Mouse (Mus musculus) lung, embryonic 15.5 days (tissue): ENCODE measurements around the gene Robo3. TPM values are rescaled to one million over a fixed set of nuclear protein-coding genes. Genes with fewer than 3 reads are reported as not detected.

Source experiments
- ATAC-seq: fragments of 200-750 bp; cut with Nextera tagmentation; 2 replicates; pipeline ENCODE4 v1.8.0; 2017; ENCODE audit warnings: moderate number of reproducible peaks, borderline replicate concordance; ENCODE audit not compliant: low FRiP score, low TSS enrichment; ENCODE audit errors: extremely low read depth
- H3K27ac ChIP-seq: fragments of 300-500 bp; sonication (generic); 2 replicates; pipeline ENCODE4 v1.5.1; 2015; ENCODE audit warnings: moderate library complexity, mild to moderate bottlenecking, inconsistent platforms
- H3K27me3 ChIP-seq: fragments of 300-500 bp; sonication (generic); 2 replicates; pipeline ENCODE4 v1.6.1; 2015; ENCODE audit warnings: inconsistent platforms
- H3K36me3 ChIP-seq: fragments of 300-500 bp; sonication (generic); 2 replicates; pipeline ENCODE4 v1.6.1; 2015; ENCODE audit warnings: inconsistent platforms
- H3K4me1 ChIP-seq: fragments of 300-500 bp; sonication (generic); 2 replicates; pipeline ENCODE4 v1.6.1; 2015; ENCODE audit warnings: inconsistent platforms
- H3K4me2 ChIP-seq: fragments of 300-500 bp; sonication (generic); 2 replicates; pipeline ENCODE4 v1.6.1; 2015; ENCODE audit warnings: inconsistent platforms, mild to moderate bottlenecking, moderate library complexity
- H3K4me3 ChIP-seq: fragments of 300-500 bp; sonication (generic); 2 replicates; pipeline ENCODE4 v1.5.1; 2015; ENCODE audit warnings: mild to moderate bottlenecking, inconsistent platforms
- H3K9ac ChIP-seq: fragments of 300-500 bp; sonication (generic); 2 replicates; pipeline ENCODE4 v1.6.1; 2015; ENCODE audit warnings: inconsistent platforms
- H3K9me3 ChIP-seq: fragments of 300-500 bp; sonication (generic); 2 replicates; pipeline ENCODE4 v1.6.1; 2016; ENCODE audit warnings: inconsistent platforms
- WGBS: fragments of 180-500 bp; shearing (Covaris S2); methylation state at CpG from one replicate; pipeline ENCODE4 v1.1.7; 2015; 5-methylcytosine and 5-hydroxymethylcytosine counted together
- polyA plus RNA-seq: library from polyadenylated mRNA; unstranded; fragments of >200 nt; fragmentation: Nextera tagmentation; extraction: Ambion mirVana; gene quantifications from 2 replicates; pipeline ENCODE4 v1.2.1, GENCODE M21; 2015

Robo3 gene
- polyA plus RNA-seq, 1 experiment from 2014 or later, result 0.21 TPM

- ATAC-seq, result no peak
- H3K9ac ChIP-seq, result no peak overlapping the region
- peaks cover 90% of the 10 kb centered on the region for H3K27me3 ChIP-seq
- no peaks in the 10 kb centered on the region for H3K36me3 ChIP-seq
- no peak overlapping the region for H3K4me2 ChIP-seq
- H3K4me1 ChIP-seq, result peaks cover 25% of the 10 kb centered on the region
- no peak overlapping the region for H3K27ac ChIP-seq
- H3K9me3 ChIP-seq, result no peaks in the 10 kb centered on the region
- 19% methylated on average over 3 of the region's 3 CpGs for WGBS
- H3K4me3 ChIP-seq, result no peak overlapping the region
Observed at GRCm38 (mm10) chr9:37454991-37455390, 21.9 kb upstream of the Robo3 start.

- peaks cover 22% of the 10 kb centered on the region for H3K4me1 ChIP-seq
- 11% methylated on average over 6 of the region's 6 CpGs for WGBS
- ATAC-seq, result peak; percentile 77
- H3K4me2 ChIP-seq, result no peak overlapping the region
- no peaks in the 10 kb centered on the region for H3K36me3 ChIP-seq
- no peak overlapping the region for H3K27ac ChIP-seq
- H3K27me3 ChIP-seq, result peaks cover 83% of the 10 kb centered on the region
- H3K4me3 ChIP-seq, result no peak overlapping the region
- H3K9ac ChIP-seq, result no peak overlapping the region
- H3K9me3 ChIP-seq, result no peaks in the 10 kb centered on the region
Observed at GRCm38 (mm10) chr9:37454011-37454492, 21.0 kb upstream of the Robo3 start.

DNA sequence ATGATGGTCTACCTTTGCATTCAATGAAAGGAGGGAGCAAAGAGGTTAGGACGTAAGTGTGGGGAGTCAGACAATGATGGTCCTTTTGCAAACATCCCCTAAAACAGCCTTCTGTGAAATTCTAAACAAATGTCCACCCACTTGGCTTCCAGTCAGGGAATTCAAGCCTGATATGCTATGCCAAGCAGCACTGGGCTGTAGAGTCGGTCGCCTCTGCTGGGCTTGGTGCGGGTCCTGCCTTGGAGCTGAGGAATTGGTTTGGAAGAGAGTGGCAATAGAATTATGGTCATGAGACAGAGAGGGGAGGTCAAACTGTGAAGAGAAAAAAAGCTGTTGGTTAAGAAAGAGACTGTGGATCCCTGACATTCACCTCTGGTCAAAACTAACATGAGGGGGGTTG is 20.3 kb upstream of the Robo3 start:
- Histone ChIP-seq H3K27me3 (peaks cover 76% of the 10 kb centered on the region), H3K36me3 (no peaks in the 10 kb centered on the region), H3K4me3 (no peak overlapping the region), H3K9ac (no peak overlapping the region), H3K4me1 (peaks cover 22% of the 10 kb centered on the region), H3K4me2 (no peak overlapping the region), H3K27ac (no peak overlapping the region), H3K9me3 (no peaks in the 10 kb centered on the region)
- WGBS, result 24% methylated on average over 4 of the region's 4 CpGs
- ATAC-seq, result peak; percentile 55; the same call in 1 of the 2 replicates

GRCm38 (mm10) chr9:37452401-37452800 is 19.4 kb upstream of the Robo3 start:
- Histone ChIP-seq H3K4me1 (peaks cover 22% of the 10 kb centered on the region), H3K27ac (no peak overlapping the region), H3K9me3 (no peaks in the 10 kb centered on the region), H3K36me3 (no peaks in the 10 kb centered on the region), H3K4me3 (no peak overlapping the region), H3K27me3 (peaks cover 67% of the 10 kb centered on the region), H3K9ac (no peak overlapping the region), H3K4me2 (no peak overlapping the region)
- ATAC-seq, result no peak
- WGBS, result 7% methylated on average over 5 of the region's 5 CpGs

- peaks cover 18% of the 10 kb centered on the region for H3K4me1 ChIP-seq
- no peak overlapping the region for H3K4me3 ChIP-seq
- H3K27me3 ChIP-seq, result peaks cover 31% of the 10 kb centered on the region
- H3K27ac ChIP-seq, result no peak overlapping the region
- peak; percentile 42; the same call in 1 of the 2 replicates for ATAC-seq
- no peak overlapping the region for H3K9ac ChIP-seq
- H3K36me3 ChIP-seq, result no peaks in the 10 kb centered on the region
- H3K9me3 ChIP-seq, result no peaks in the 10 kb centered on the region
- no peak overlapping the region for H3K4me2 ChIP-seq
- 27% methylated on average over 3 of the region's 3 CpGs for WGBS
Observed at GRCm38 (mm10) chr9:37437772-37438735, 5.0 kb upstream of the Robo3 start.

- peaks cover 29% of the 10 kb centered on the region for H3K4me1 ChIP-seq
- H3K4me2 ChIP-seq, result no peak overlapping the region
- WGBS, result 14% methylated on average over 4 of the region's 4 CpGs
- H3K27me3 ChIP-seq, result peaks cover 55% of the 10 kb centered on the region
- H3K27ac ChIP-seq, result no peak overlapping the region
- H3K9me3 ChIP-seq, result no peaks in the 10 kb centered on the region
- H3K36me3 ChIP-seq, result no peaks in the 10 kb centered on the region
- no peak overlapping the region for H3K9ac ChIP-seq
- no peak for ATAC-seq
- H3K4me3 ChIP-seq, result no peak overlapping the region
Observed at GRCm38 (mm10) chr9:37435616-37436015, 2.6 kb upstream of the Robo3 start.

DNA sequence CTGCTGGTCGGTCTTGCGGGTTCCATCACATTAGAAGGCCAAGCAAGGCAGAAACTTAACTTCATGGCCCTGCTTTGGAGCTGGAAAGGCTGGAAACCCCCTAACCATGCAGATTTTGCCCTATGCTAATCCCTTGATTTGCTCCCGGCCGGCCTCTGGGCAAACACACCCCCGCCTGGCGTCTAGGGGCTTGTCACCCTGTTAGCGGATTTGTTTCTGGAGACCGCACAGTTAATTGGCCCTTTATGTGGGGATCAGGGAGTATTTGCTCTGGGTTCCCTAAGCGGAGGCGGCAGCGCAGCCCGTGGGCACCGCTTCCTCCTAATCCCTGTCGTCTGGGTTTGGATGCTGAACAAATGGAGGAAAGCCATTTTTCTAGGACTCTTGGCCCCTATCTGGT is 1.9 kb upstream of the Robo3 start:
- H3K4me1 ChIP-seq, result peaks cover 29% of the 10 kb centered on the region
- peaks cover 62% of the 10 kb centered on the region for H3K27me3 ChIP-seq
- 4% methylated on average over 14 of the region's 14 CpGs for WGBS
- no peak overlapping the region for H3K4me2 ChIP-seq
- no peak overlapping the region for H3K4me3 ChIP-seq
- no peak overlapping the region for H3K27ac ChIP-seq
- H3K9me3 ChIP-seq, result no peaks in the 10 kb centered on the region
- no peak overlapping the region for H3K9ac ChIP-seq
- H3K36me3 ChIP-seq, result no peaks in the 10 kb centered on the region
- no peak for ATAC-seq

DNA sequence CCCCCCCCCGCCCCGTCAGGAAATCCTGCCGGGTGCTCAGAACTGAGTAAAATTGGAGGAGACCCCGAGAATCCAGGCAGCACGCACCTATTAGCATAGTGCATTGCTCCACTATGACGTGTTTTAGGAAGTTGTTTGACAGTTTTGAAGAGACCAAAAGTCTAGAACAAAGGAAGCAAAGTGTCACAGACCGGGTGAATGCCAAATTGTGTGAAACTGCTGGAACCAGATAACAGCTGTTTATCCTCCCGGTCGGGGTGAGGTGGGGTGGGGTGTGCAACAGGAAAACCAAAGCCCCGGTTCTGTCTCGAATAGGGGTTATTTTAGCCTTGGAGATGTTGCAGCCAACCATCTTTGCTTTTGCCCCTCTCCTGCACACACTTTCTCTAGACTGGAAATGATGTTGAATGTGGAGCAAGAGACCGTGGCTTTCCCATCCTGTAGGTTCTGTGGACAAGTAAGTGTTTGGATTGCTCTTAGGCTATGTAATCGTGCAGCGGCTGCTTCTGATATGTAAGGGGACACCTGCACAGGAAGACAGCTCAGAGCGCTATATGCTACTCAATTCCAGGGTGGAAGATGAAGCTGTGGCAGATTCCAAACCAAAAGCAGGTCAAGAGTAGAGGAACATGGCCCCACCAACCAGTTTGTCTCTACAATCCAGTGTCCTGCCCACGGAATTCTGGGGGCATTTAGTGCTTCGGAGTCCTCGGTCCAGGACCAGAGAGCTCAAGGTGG is 946 bp upstream of the Robo3 start:
- Histone ChIP-seq H3K9me3 (no peaks in the 10 kb centered on the region), H3K4me2 (peak overlapping the region; percentile 68), H3K4me3 (peak overlapping the region; percentile 34; the same call in 1 of the 2 replicates), H3K36me3 (no peaks in the 10 kb centered on the region), H3K4me1 (peaks cover 29% of the 10 kb centered on the region), H3K27me3 (peaks cover 71% of the 10 kb centered on the region), H3K9ac (no peak overlapping the region), H3K27ac (no peak overlapping the region)
- ATAC-seq, result 0 out of 2 replicates have a peak, but pooled peaks have one; percentile 17
- 1% methylated on average over 18 of the region's 18 CpGs for WGBS

DNA sequence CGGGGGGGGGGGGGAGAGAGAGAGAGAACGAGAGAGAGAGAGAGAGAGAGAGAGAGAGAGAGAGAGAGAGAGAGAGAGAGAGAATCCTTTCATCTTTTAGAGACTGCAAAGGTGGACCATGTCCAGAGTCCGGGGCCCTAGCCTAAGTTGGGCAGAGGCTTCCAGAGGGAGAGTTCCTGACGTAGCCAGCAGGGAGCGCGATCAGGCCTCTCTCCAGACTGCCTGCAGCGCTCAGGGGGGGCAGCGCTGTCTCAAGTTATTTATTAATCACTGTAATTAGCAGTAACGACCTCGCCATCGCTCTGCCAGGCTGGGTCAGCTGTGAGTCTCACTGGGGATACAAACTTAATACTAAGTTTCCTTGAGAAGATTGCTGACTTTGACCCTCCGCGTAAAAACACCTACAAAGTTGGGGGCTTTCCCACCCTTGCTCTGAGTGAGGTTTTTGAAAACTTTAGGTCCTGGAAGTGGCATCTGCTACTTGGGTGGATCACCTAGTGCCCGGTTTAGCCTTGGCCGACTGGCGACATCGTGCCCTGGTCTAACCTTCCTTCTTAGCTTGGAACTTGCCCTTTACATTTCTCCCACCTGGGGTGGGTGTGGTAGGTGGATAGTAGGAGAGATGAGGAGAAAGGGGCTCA is 900 bp downstream of the Robo3 start:
- no peaks in the 10 kb centered on the region for H3K36me3 ChIP-seq
- 0 out of 2 replicates have a peak, but pooled peaks have one; percentile 58 for ATAC-seq
- H3K4me3 ChIP-seq, result peak overlapping the region; percentile 34
- peaks cover 24% of the 10 kb centered on the region for H3K4me1 ChIP-seq
- H3K9ac ChIP-seq, result no peak overlapping the region
- H3K9me3 ChIP-seq, result no peaks in the 10 kb centered on the region
- no peak overlapping the region for H3K27ac ChIP-seq
- H3K27me3 ChIP-seq, result peaks cover 86% of the 10 kb centered on the region
- under 1% methylated on average over 16 of the region's 17 CpGs for WGBS
- H3K4me2 ChIP-seq, result peak overlapping the region; percentile 68

DNA sequence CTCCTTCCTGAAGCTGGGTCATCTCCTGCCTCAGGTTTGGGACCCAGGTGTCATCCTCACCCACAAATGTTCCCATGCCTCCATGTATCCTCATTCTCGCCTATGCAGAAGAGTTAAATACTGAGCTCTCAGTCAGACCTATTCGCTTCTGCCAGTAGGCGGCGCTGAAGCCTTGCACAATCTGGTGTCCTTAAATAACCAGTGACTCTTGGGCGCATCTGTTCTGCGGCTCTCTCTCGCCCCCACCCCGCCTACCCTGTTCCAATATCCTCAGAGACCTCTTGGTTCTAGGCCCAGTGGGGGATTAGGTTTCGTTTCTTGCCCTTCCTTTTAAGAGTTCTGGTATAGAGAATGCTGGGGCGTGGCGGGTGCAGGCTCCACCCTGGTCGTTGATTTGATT is 2.5 kb downstream of the Robo3 start:
- H3K4me3 ChIP-seq, result peak overlapping the region; percentile 21; the same call in 1 of the 2 replicates

DNA sequence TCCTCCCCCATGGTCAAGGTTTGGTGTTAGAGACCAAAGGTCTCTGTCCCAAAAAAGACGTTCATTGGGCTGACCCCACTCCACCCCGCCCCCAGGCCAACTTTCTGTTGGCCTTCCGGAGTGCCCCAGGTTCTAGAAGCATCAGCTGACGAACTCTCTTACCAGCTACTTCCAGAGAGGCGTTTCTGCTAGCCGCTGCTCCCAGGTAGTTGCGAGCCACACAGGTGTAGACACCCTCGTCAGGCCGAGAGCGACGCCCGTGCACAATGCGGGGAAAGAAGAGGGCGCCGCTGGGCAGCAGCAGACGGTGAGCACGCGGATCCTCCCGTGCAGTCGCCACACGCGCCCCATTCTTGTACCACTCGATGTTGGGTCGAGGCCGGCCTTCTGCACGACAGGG is 3.7 kb downstream of the Robo3 start:
- WGBS, result 16% methylated on average over 26 of the region's 26 CpGs
- Histone ChIP-seq H3K27ac (no peak overlapping the region), H3K4me1 (peaks cover 24% of the 10 kb centered on the region), H3K9ac (no peak overlapping the region), H3K9me3 (no peaks in the 10 kb centered on the region), H3K4me3 (no peak overlapping the region), H3K4me2 (no peak overlapping the region), H3K27me3 (peaks cover 68% of the 10 kb centered on the region), H3K36me3 (no peaks in the 10 kb centered on the region)
- ATAC-seq, result no peak

More for the DNA sequence above, 2.5 kb downstream of the Robo3 start:
- Histone ChIP-seq H3K9me3 (no peaks in the 10 kb centered on the region), H3K27ac (no peak overlapping the region), H3K27me3 (peaks cover 80% of the 10 kb centered on the region), H3K4me1 (peaks cover 24% of the 10 kb centered on the region), H3K9ac (no peak overlapping the region), H3K4me2 (peak overlapping the region; percentile 44), H3K36me3 (no peaks in the 10 kb centered on the region)
- ATAC-seq, result peak; percentile 75
- under 1% methylated on average over 12 of the region's 12 CpGs for WGBS
